Mouse (Mus musculus): Measurements from ENCODE around the gene Lrrc8d. TPM values are rescaled to one million over a fixed set of nuclear protein-coding genes. Genes with fewer than 3 reads are reported as not detected.

Gene Lrrc8d
- polyA plus RNA-seq, 1 experiment = 5.7 TPM

GRCm38 (mm10) chr5:105661894-105662293, 37.9 kb upstream of the Lrrc8d start:
- no peaks in the 10 kb centered on the region for H3K4me1 ChIP-seq (replicated peaks; ENCODE audit: control insufficient read depth, insufficient read depth, low read length)
- H3K36me3 ChIP-seq (ENCODE audit: control insufficient read depth, insufficient read depth, low read length) = no peaks in the 10 kb centered on the region
- DNase-seq = no peak
- no peak overlapping the region for H3K27ac ChIP-seq (ENCODE audit: control insufficient read depth, insufficient read depth, low read length)
- WGBS = 67% methylated on average over 5 of the region's 5 CpGs
- no peaks in the 10 kb centered on the region for H3K27me3 ChIP-seq (ENCODE audit: control insufficient read depth, insufficient read depth, low read length)
- H3K4me3 ChIP-seq (ENCODE audit: control insufficient read depth, insufficient read depth, low read length) = no peak overlapping the region
- TF ChIP-seq CTCF (IDR thresholded peaks at IDR 0.05; ENCODE audit: borderline replicate concordance, control insufficient read depth, extremely low read depth, insufficient read depth, low read length, poor library complexity) (no peak), POLR2A (IDR thresholded peaks at IDR 0.05; ENCODE audit: control insufficient read depth, extremely low read depth, insufficient read depth, low read length, poor library complexity) (no peak)

GRCm38 (mm10) chr5:105666930-105667329, 32.8 kb upstream of the Lrrc8d start:
- no peak overlapping the region for H3K27ac ChIP-seq (ENCODE audit: control insufficient read depth, insufficient read depth, low read length)
- DNase-seq = no peak
- H3K27me3 ChIP-seq (ENCODE audit: control insufficient read depth, insufficient read depth, low read length) = no peaks in the 10 kb centered on the region
- no peaks in the 10 kb centered on the region for H3K4me1 ChIP-seq (replicated peaks; ENCODE audit: control insufficient read depth, insufficient read depth, low read length)
- no peak overlapping the region for H3K4me3 ChIP-seq (ENCODE audit: control insufficient read depth, insufficient read depth, low read length)
- WGBS = 95% methylated on average over 5 of the region's 5 CpGs
- H3K36me3 ChIP-seq (ENCODE audit: control insufficient read depth, insufficient read depth, low read length) = no peaks in the 10 kb centered on the region
- TF ChIP-seq CTCF (IDR thresholded peaks at IDR 0.05; ENCODE audit: borderline replicate concordance, control insufficient read depth, extremely low read depth, insufficient read depth, low read length, poor library complexity) = no peak
- no peak for TF ChIP-seq POLR2A (IDR thresholded peaks at IDR 0.05; ENCODE audit: control insufficient read depth, extremely low read depth, insufficient read depth, low read length, poor library complexity)

GRCm38 (mm10) chr5:105667411-105667810, 32.4 kb upstream of the Lrrc8d start:
- WGBS = 94% methylated on average over 6 of the region's 6 CpGs
- Histone ChIP-seq H3K27me3 (ENCODE audit: control insufficient read depth, insufficient read depth, low read length) (no peaks in the 10 kb centered on the region), H3K36me3 (ENCODE audit: control insufficient read depth, insufficient read depth, low read length) (no peaks in the 10 kb centered on the region), H3K27ac (ENCODE audit: control insufficient read depth, insufficient read depth, low read length) (no peak overlapping the region), H3K4me3 (ENCODE audit: control insufficient read depth, insufficient read depth, low read length) (no peak overlapping the region), H3K4me1 (replicated peaks; ENCODE audit: control insufficient read depth, insufficient read depth, low read length) (no peaks in the 10 kb centered on the region)
- TF ChIP-seq POLR2A (IDR thresholded peaks at IDR 0.05; ENCODE audit: control insufficient read depth, extremely low read depth, insufficient read depth, low read length, poor library complexity) (no peak), CTCF (IDR thresholded peaks at IDR 0.05; ENCODE audit: borderline replicate concordance, control insufficient read depth, extremely low read depth, insufficient read depth, low read length, poor library complexity) (no peak)
- no peak for DNase-seq

- no peaks in the 10 kb centered on the region for H3K4me1 ChIP-seq (replicated peaks; ENCODE audit: control insufficient read depth, insufficient read depth, low read length)
- H3K36me3 ChIP-seq (ENCODE audit: control insufficient read depth, insufficient read depth, low read length) = no peaks in the 10 kb centered on the region
- H3K27ac ChIP-seq (ENCODE audit: control insufficient read depth, insufficient read depth, low read length) = no peak overlapping the region
- no peaks in the 10 kb centered on the region for H3K27me3 ChIP-seq (ENCODE audit: control insufficient read depth, insufficient read depth, low read length)
- TF ChIP-seq POLR2A (IDR thresholded peaks at IDR 0.05; ENCODE audit: control insufficient read depth, extremely low read depth, insufficient read depth, low read length, poor library complexity) = no peak
- no peak for TF ChIP-seq CTCF (IDR thresholded peaks at IDR 0.05; ENCODE audit: borderline replicate concordance, control insufficient read depth, extremely low read depth, insufficient read depth, low read length, poor library complexity)
- H3K4me3 ChIP-seq (ENCODE audit: control insufficient read depth, insufficient read depth, low read length) = no peak overlapping the region
- no peak for DNase-seq
- 91% methylated on average over 2 of the region's 2 CpGs for WGBS
Observed at GRCm38 (mm10) chr5:105669086-105669485, 30.7 kb upstream of the Lrrc8d start.

GRCm38 (mm10) chr5:105669508-105670353, 30.0 kb upstream of the Lrrc8d start:
- Histone ChIP-seq H3K27me3 (ENCODE audit: control insufficient read depth, insufficient read depth, low read length) (no peaks in the 10 kb centered on the region), H3K27ac (ENCODE audit: control insufficient read depth, insufficient read depth, low read length) (no peak overlapping the region), H3K4me1 (replicated peaks; ENCODE audit: control insufficient read depth, insufficient read depth, low read length) (no peaks in the 10 kb centered on the region), H3K36me3 (ENCODE audit: control insufficient read depth, insufficient read depth, low read length) (no peaks in the 10 kb centered on the region), H3K4me3 (ENCODE audit: control insufficient read depth, insufficient read depth, low read length) (no peak overlapping the region)
- 74% methylated on average over 10 of the region's 10 CpGs for WGBS
- TF ChIP-seq POLR2A (IDR thresholded peaks at IDR 0.05; ENCODE audit: control insufficient read depth, extremely low read depth, insufficient read depth, low read length, poor library complexity) (no peak), CTCF (IDR thresholded peaks at IDR 0.05; ENCODE audit: borderline replicate concordance, control insufficient read depth, extremely low read depth, insufficient read depth, low read length, poor library complexity) (no peak)
- no peak for DNase-seq

- no peaks in the 10 kb centered on the region for H3K27me3 ChIP-seq (ENCODE audit: control insufficient read depth, insufficient read depth, low read length)
- no peaks in the 10 kb centered on the region for H3K36me3 ChIP-seq (ENCODE audit: control insufficient read depth, insufficient read depth, low read length)
- no peaks in the 10 kb centered on the region for H3K4me1 ChIP-seq (replicated peaks; ENCODE audit: control insufficient read depth, insufficient read depth, low read length)
- no peak overlapping the region for H3K27ac ChIP-seq (ENCODE audit: control insufficient read depth, insufficient read depth, low read length)
- TF ChIP-seq POLR2A (IDR thresholded peaks at IDR 0.05; ENCODE audit: control insufficient read depth, extremely low read depth, insufficient read depth, low read length, poor library complexity) (no peak), CTCF (IDR thresholded peaks at IDR 0.05; ENCODE audit: borderline replicate concordance, control insufficient read depth, extremely low read depth, insufficient read depth, low read length, poor library complexity) (no peak)
- no peak overlapping the region for H3K4me3 ChIP-seq (ENCODE audit: control insufficient read depth, insufficient read depth, low read length)
- 96% methylated on average over 4 of the region's 4 CpGs for WGBS
- no peak for DNase-seq
Observed at GRCm38 (mm10) chr5:105672332-105672731, 27.4 kb upstream of the Lrrc8d start.

Data from thymus, adult 2 months (tissue).